Mouse (Mus musculus) myocyte (in vitro differentiated cells): ENCODE data around the gene Dennd1a.

Experiments used
- MAX ChIP-seq: IDR thresholded peaks from one replicate; pipeline ENCODE4 v1.6.1; 2011; ENCODE audit warnings: low read depth, mild to moderate bottlenecking, control low read depth
- MYOD1 ChIP-seq, 3 experiments: IDR thresholded peaks; one replicate each; pipeline ENCODE4 v1.6.1; 2011; ENCODE audit warnings: control low read depth in 2 of 3, low read depth in 2 of 3, mild to moderate bottlenecking in 2 of 3, moderate library complexity in 1 of 3; ENCODE audit not compliant: insufficient read length in 2 of 3, control insufficient read depth in 1 of 3
- POLR2A ChIP-seq: IDR thresholded peaks from one replicate; pipeline ENCODE4 v1.6.1; 2011; ENCODE audit warnings: low read depth, mild to moderate bottlenecking, control low read depth, moderate library complexity; ENCODE audit not compliant: insufficient read length
- USF1 ChIP-seq: IDR thresholded peaks from one replicate; pipeline ENCODE4 v1.6.1; 2011; ENCODE audit warnings: low read depth, mild to moderate bottlenecking, control low read depth, moderate library complexity

GRCm38 (mm10) chr2:37758343-37759015 lies 528.7 kb downstream of the Dennd1a start:
- TF ChIP-seq POLR2A, result no peak
- TF ChIP-seq USF1, result no peak
- TF ChIP-seq MAX, result no peak
- no peak for TF ChIP-seq MYOD1 (IDR thresholded peaks at IDR 0.05; ENCODE audit: control insufficient read depth in 1 of 3, insufficient read length in 2 of 3, low read depth in 2 of 3)
